In genomic region chr11:97389127-97389526, GRCm38 (mm10) we compare ENCODE assay signal across 22 mouse cellular contexts. TPM values are rescaled to one million over a fixed set of nuclear protein-coding genes. Genes with fewer than 3 reads are reported as not detected.
DNase-seq lines count a peak whose midpoint lies in the region; ATAC-seq and TF ChIP-seq lines count a peak whose summit lies in the region.
"Had no signal": no experiment of that assay in that cellular context is flagged by ENCODE, and none has a peak within 500 bp of the region (broad histone marks: within the 10 kb centered on the region; RNA-seq: fewer than 3 reads in every experiment).

No protein-coding gene starts in this region.

- TF ChIP-seq CTCF in lung, adult 2 months (IDR thresholded peaks at IDR 0.05; ENCODE audit: insufficient read depth, low read length), result no peak

- no peak overlapping the region for H3K27ac ChIP-seq in lung, embryonic 16.5 days (ENCODE audit: low read length)
- H3K27ac ChIP-seq: embryonic facial prominence, embryonic 12.5 days; embryonic facial prominence, embryonic 15.5 days; forebrain, embryonic 15.5 days; gastrocnemius, adult 2 months; heart, adult 2 months; heart, embryonic 10.5 days; heart, embryonic 13.5 days; hindbrain, embryonic 12.5 days; hindbrain, embryonic 15.5 days had no signal

- H3K4me1 ChIP-seq in lung, embryonic 16.5 days (replicated peaks; ENCODE audit: control insufficient read depth, insufficient read depth, low read length), result peaks cover 11% of the 10 kb centered on the region
- H3K4me1 ChIP-seq in lung, adult 2 months (ENCODE audit: control insufficient read depth, insufficient read depth, low read length), result no peaks in the 10 kb centered on the region
- H3K4me1 ChIP-seq: embryonic facial prominence, embryonic 12.5 days; hindbrain, embryonic 12.5 days had no signal

- H3K9me3 ChIP-seq in lung, embryonic 16.5 days (ENCODE audit: control insufficient read depth, low read length), result no peaks in the 10 kb centered on the region
- H3K9me3 ChIP-seq: embryonic facial prominence, embryonic 12.5 days; embryonic facial prominence, embryonic 15.5 days; forebrain, embryonic 15.5 days; heart, embryonic 10.5 days; heart, embryonic 13.5 days; hindbrain, embryonic 12.5 days; hindbrain, embryonic 15.5 days had no signal

- no peak for DNase-seq in frontal cortex, adult 2 months (ENCODE audit: extremely low spot score in 1 of 2, low spot score in 1 of 2)
- DNase-seq in lung, adult 2 months, result no peak
- DNase-seq in lung, postnatal 36 days, result peak; percentile 49
- DNase-seq in kidney, postnatal 14 days, result no peak
- DNase-seq: adrenal gland, adult 8-10 months; adrenal gland, postnatal 25 days; cerebellum, adult 18-20 months; cerebellum, adult 9-10 months; cerebellum, postnatal 14 days; gastrocnemius, adult 2 months; gastrocnemius, postnatal 25 days; heart, adult 2 months had no signal

- no peak overlapping the region for H3K4me3 ChIP-seq in lung, embryonic 16.5 days (ENCODE audit: low read length)
- H3K4me3 ChIP-seq in lung, adult 2 months (replicated peaks; ENCODE audit: extremely low read depth, low read depth, low read length), result no peak overlapping the region
- H3K4me3 ChIP-seq: embryonic facial prominence, embryonic 12.5 days; embryonic facial prominence, embryonic 15.5 days; forebrain, embryonic 15.5 days; gastrocnemius, adult 2 months; heart, adult 2 months; heart, embryonic 10.5 days; heart, embryonic 13.5 days; hindbrain, embryonic 12.5 days; hindbrain, embryonic 15.5 days had no signal

- no peak overlapping the region for H3K9ac ChIP-seq in lung, embryonic 16.5 days (ENCODE audit: low read length)
- H3K9ac ChIP-seq: embryonic facial prominence, embryonic 12.5 days; embryonic facial prominence, embryonic 15.5 days; forebrain, embryonic 15.5 days; heart, embryonic 13.5 days; hindbrain, embryonic 12.5 days; hindbrain, embryonic 15.5 days had no signal

- WGBS in lung, embryonic 16.5 days, result 73% methylated on average over 8 of the region's 8 CpGs
- 76% methylated on average over 8 of the region's 8 CpGs for WGBS in lung, adult 2 months

- H3K4me2 ChIP-seq in lung, embryonic 16.5 days (ENCODE audit: low read depth, low read length), result no peak overlapping the region
- H3K4me2 ChIP-seq: embryonic facial prominence, embryonic 12.5 days; embryonic facial prominence, embryonic 15.5 days; forebrain, embryonic 15.5 days; heart, embryonic 13.5 days; hindbrain, embryonic 12.5 days; hindbrain, embryonic 15.5 days had no signal

- no peaks in the 10 kb centered on the region for H3K27me3 ChIP-seq in lung, embryonic 16.5 days (ENCODE audit: control insufficient read depth, insufficient read depth, low read depth, low read length)
- H3K27me3 ChIP-seq: embryonic facial prominence, embryonic 12.5 days; embryonic facial prominence, embryonic 15.5 days; forebrain, embryonic 15.5 days; heart, embryonic 13.5 days; hindbrain, embryonic 12.5 days; hindbrain, embryonic 15.5 days had no signal

- peaks cover 19% of the 10 kb centered on the region for H3K36me3 ChIP-seq in lung, embryonic 16.5 days (ENCODE audit: control insufficient read depth, insufficient read depth, low read length)

- no peak for TF ChIP-seq POLR2A in lung, adult 2 months (IDR thresholded peaks at IDR 0.05; ENCODE audit: borderline replicate concordance, extremely low read depth, low read depth, low read length)

- peak; percentile 54; the same call in 1 of the 2 replicates for ATAC-seq in frontal cortex, adult (ENCODE audit: low TSS enrichment)
- ATAC-seq in lung, embryonic 16.5 days (ENCODE audit: low read depth), result peak; percentile 61; the same call in 1 of the 2 replicates
- ATAC-seq: activated CD4-positive, CD25-positive, alpha-beta regulatory T cell, adult 4 months; forebrain, embryonic 15.5 days had no signal

RNA-seq across cellular contexts. Expression of gene Arhgap23, which starts 26.2 kb away (rescaled TPM):
- 53.4 and 64.2 TPM in 2 replicates for polyA plus RNA-seq in frontal cortex, adult 2 months (2012; rRNA removed)
- polyA plus RNA-seq in lung, embryonic 16.5 days (2015; fragmentation: Nextera tagmentation; extraction: Ambion mirVana), result 5.2 and 5.4 TPM in 2 replicates
- polyA plus RNA-seq in lung, adult 2 months (2012; rRNA removed), result 74.3 and 90.6 TPM in 2 replicates
- polyA plus RNA-seq: activated CD4-positive, CD25-positive, alpha-beta regulatory T cell, adult 4 months had no signal

RNA-seq across cellular contexts. Expression of gene Socs7, which starts 26.8 kb away (rescaled TPM):
- 43.3 and 44.9 TPM in 2 replicates for polyA plus RNA-seq in frontal cortex, adult 2 months (2012; rRNA removed)
- polyA plus RNA-seq in lung, embryonic 16.5 days (2015; fragmentation: Nextera tagmentation; extraction: Ambion mirVana), result 3.2 TPM in 2 replicates
- 9.8 and 11.3 TPM in 2 replicates for polyA plus RNA-seq in lung, adult 2 months (2012; rRNA removed)

RNA-seq across cellular contexts. Expression of gene Gpr179, which starts 37.2 kb away (rescaled TPM):
- polyA plus RNA-seq in frontal cortex, adult 2 months (2012; rRNA removed), result 0.40 and 0.66 TPM in 2 replicates
- polyA plus RNA-seq in lung, embryonic 16.5 days (2015; fragmentation: Nextera tagmentation; extraction: Ambion mirVana), result 0.11 and 0.14 TPM in 2 replicates
- 0.23 and 0.24 TPM in 2 replicates for polyA plus RNA-seq in lung, adult 2 months (2012; rRNA removed)
- polyA plus RNA-seq: heart, adult 2 months had no signal
